Mouse (Mus musculus) embryonic facial prominence, embryonic 14.5 days (tissue): ENCODE measurements around the gene Rbbp4. TPM values are rescaled to one million over a fixed set of nuclear protein-coding genes. Genes with fewer than 3 reads are reported as not detected.

Source experiments
- ATAC-seq: fragments of 200-750 bp; cut with Nextera tagmentation; 2 replicates; pipeline ENCODE4 v1.8.0; 2017; ENCODE audit warnings: low read depth, moderate number of reproducible peaks, moderate TSS enrichment
- DNase-seq: peaks from one replicate; pipeline ENCODE4 v3.0.0-alpha.2; 2015; ENCODE audit warnings: low spot score
- H3K27ac ChIP-seq: fragments of 300-500 bp; sonication (generic); replicated peaks from 2 replicates; pipeline ENCODE4 v1.5.1; 2014; ENCODE audit warnings: low read depth, mild to moderate bottlenecking, low read length, moderate library complexity
- H3K27me3 ChIP-seq: fragments of 300-500 bp; sonication (generic); replicated peaks from 2 replicates; pipeline ENCODE4 v1.6.1; 2014; ENCODE audit warnings: low read length; ENCODE audit not compliant: control insufficient read depth, insufficient read depth
- H3K36me3 ChIP-seq: fragments of 300-500 bp; sonication (generic); 2 replicates; pipeline ENCODE4 v1.6.1; 2014; ENCODE audit warnings: low read length, mixed read lengths; ENCODE audit not compliant: control insufficient read depth, insufficient read depth
- H3K4me1 ChIP-seq: fragments of 300-500 bp; sonication (generic); 2 replicates; pipeline ENCODE4 v1.6.1; 2014; ENCODE audit warnings: antibody characterized with exemption, low read length; ENCODE audit not compliant: control insufficient read depth, insufficient read depth
- H3K4me2 ChIP-seq: fragments of 300-500 bp; sonication (generic); 2 replicates; pipeline ENCODE4 v1.6.1; 2014; ENCODE audit warnings: low read depth, mild to moderate bottlenecking, low read length, moderate library complexity, mixed read lengths
- H3K4me3 ChIP-seq: fragments of 300-500 bp; sonication (generic); 2 replicates; pipeline ENCODE4 v1.5.1; 2014; ENCODE audit warnings: low read depth, mild to moderate bottlenecking, low read length
- H3K9ac ChIP-seq: fragments of 300-500 bp; sonication (generic); 2 replicates; pipeline ENCODE4 v1.6.1; 2014; ENCODE audit warnings: low read depth, mild to moderate bottlenecking, low read length, moderate library complexity, mixed read lengths
- H3K9me3 ChIP-seq: fragments of 300-500 bp; sonication (generic); 2 replicates; pipeline ENCODE4 v1.6.1; 2016; ENCODE audit warnings: low read length; ENCODE audit not compliant: control insufficient read depth
- WGBS: fragments of 180-500 bp; shearing (Covaris S2); extraction: QIAGEN DNeasy Blood & Tissue Kit; methylation state at CpG from one replicate; pipeline ENCODE4 v1.1.7; 2014; 5-methylcytosine and 5-hydroxymethylcytosine counted together
- polyA plus RNA-seq: library from polyadenylated mRNA; unstranded; fragments of >200 nt; fragmentation: Nextera tagmentation; extraction: Ambion mirVana; gene quantifications from 2 replicates; pipeline ENCODE4 v1.2.1, GENCODE M21; 2014

The Rbbp4 gene
- polyA plus RNA-seq, 1 experiment from 2014 or later = 304 TPM

DNA sequence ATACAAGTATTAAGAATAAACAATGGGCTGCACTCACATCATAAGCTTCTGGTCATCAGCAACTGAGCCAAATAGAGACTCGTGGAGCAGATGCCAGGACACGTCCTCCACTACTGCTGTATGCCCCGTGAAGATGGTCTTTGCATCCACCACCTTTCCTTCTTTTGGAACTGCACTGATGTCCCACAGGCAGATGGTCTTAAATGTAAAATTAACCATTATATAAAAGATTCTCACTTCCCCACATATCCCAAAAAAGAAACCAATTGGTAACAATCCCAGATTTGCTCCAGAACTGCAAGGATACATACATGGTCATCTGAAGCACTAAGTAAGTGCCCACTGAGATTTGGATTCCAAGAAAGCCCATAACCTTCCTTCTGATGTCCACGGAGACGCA is 13.1 kb downstream of the Rbbp4 start:
- no peaks in the 10 kb centered on the region for H3K9me3 ChIP-seq

DNA sequence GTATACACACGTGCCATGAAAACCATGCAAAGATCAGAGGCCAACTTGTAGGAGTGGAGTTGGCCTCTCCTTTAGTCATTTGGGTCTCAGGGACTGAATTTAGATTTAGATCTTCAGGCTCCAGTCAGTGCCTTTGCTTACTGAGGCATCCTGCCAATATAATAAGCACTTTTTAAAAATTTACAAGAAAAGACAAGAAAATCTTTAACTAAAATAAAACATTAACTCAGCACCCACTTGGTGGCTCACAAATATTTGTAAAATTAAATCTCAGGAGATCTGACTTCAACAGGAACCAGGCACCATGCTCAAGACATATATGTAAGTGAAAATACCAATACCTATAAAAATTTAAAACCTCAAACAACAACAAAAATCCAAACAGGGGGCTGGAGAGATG is 14.3 kb downstream of the Rbbp4 start:
- DNase-seq = no peak
- Histone ChIP-seq H3K9ac (no peak overlapping the region), H3K27me3 (no peaks in the 10 kb centered on the region), H3K27ac (no peak overlapping the region), H3K4me2 (no peak overlapping the region), H3K4me3 (no peak overlapping the region), H3K36me3 (peaks cover 91% of the 10 kb centered on the region), H3K4me1 (no peaks in the 10 kb centered on the region), H3K9me3 (no peaks in the 10 kb centered on the region)
- 89% methylated on average over 1 of the region's 1 CpGs for WGBS
- ATAC-seq = no peak

More for the DNA sequence above, 13.1 kb downstream of the Rbbp4 start:
- Histone ChIP-seq H3K27me3 (no peaks in the 10 kb centered on the region), H3K4me2 (no peak overlapping the region), H3K36me3 (peaks cover 91% of the 10 kb centered on the region), H3K4me3 (no peak overlapping the region), H3K27ac (no peak overlapping the region), H3K4me1 (no peaks in the 10 kb centered on the region), H3K9ac (no peak overlapping the region)
- ATAC-seq (no peak), DNase-seq (no peak)
- 92% methylated on average over 5 of the region's 5 CpGs for WGBS

DNA sequence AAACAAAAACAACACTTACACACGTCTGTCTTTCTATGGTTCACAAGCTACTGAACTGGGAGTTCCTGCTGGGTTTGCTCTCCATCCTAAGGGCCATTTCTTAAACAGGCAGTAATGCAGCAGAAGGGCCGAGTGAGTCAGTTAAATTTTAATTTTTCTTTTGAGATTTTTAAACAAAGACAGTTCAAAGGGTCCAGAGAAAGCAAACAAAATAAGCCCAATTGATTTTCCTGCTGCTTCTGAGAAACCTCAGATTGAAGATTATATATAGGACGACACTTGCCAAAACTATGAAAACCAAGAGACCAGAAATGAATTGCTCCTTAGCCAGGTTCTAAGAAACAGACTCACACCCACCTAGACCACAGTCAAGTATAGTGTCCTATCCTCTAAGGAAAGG is 21.3 kb downstream of the Rbbp4 start:
- 89% methylated on average over 3 of the region's 3 CpGs for WGBS
- no peak for ATAC-seq

DNA sequence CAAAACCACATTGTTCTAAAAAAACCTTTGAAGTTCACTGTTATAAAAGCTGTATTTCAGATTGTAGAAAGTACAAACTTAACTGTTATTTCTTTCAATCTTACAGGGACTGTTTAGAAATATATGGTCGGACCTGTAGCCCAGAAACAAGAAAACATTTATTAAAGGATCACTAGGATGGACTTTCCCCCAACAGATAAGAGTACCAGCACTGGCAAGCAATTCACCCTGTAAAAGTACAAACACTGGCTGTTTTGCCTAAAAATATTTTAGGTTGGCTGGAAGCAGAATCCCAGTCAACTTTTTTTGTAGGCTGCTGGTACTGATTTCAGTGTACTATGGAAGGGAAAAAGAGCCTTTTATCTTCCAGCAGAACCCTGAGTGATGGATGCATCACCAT is 27.2 kb downstream of the Rbbp4 start:
- H3K4me3 ChIP-seq = no peak overlapping the region
- ATAC-seq = no peak
- no peak overlapping the region for H3K4me2 ChIP-seq
- no peak overlapping the region for H3K27ac ChIP-seq
- no peaks in the 10 kb centered on the region for H3K9me3 ChIP-seq
- no peaks in the 10 kb centered on the region for H3K27me3 ChIP-seq
- H3K36me3 ChIP-seq = peaks cover 74% of the 10 kb centered on the region
- no peak overlapping the region for H3K9ac ChIP-seq
- H3K4me1 ChIP-seq = no peaks in the 10 kb centered on the region
- DNase-seq = no peak
- WGBS = 93% methylated on average over 1 of the region's 1 CpGs

More for the DNA sequence above, 21.3 kb downstream of the Rbbp4 start:
- Histone ChIP-seq H3K27ac (no peak overlapping the region), H3K36me3 (peaks cover 98% of the 10 kb centered on the region), H3K27me3 (no peaks in the 10 kb centered on the region), H3K4me3 (no peak overlapping the region), H3K4me1 (no peaks in the 10 kb centered on the region), H3K4me2 (no peak overlapping the region), H3K9me3 (no peaks in the 10 kb centered on the region), H3K9ac (no peak overlapping the region)
- no peak for DNase-seq

DNA sequence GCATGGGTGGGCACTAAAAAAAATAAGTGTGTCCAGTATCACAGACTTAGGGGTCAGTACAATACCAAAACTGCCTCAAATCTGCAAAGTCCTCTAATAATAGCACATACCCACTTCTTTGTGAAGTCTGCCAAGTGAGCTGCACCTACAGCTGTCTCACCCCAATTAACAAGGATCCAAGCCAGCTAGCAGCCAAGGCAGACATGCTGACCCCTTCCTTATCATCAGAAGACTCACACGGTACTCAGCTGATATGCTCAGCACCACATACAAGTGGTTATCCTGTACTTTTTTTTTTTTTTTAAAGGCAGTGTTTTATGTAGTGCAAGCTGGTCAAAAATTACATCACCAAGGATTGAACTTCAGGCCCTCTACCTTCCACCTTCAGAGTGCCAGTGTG is 30.9 kb downstream of the Rbbp4 start:
- Histone ChIP-seq H3K27ac (no peak overlapping the region), H3K27me3 (no peaks in the 10 kb centered on the region), H3K4me3 (no peak overlapping the region), H3K36me3 (peaks cover 39% of the 10 kb centered on the region), H3K4me1 (no peaks in the 10 kb centered on the region), H3K9me3 (peaks cover 4% of the 10 kb centered on the region; the same call in 1 of the 2 replicates), H3K4me2 (no peak overlapping the region), H3K9ac (no peak overlapping the region)
- 61% methylated on average over 1 of the region's 1 CpGs for WGBS
- ATAC-seq (no peak), DNase-seq (peak; percentile 17)

DNA sequence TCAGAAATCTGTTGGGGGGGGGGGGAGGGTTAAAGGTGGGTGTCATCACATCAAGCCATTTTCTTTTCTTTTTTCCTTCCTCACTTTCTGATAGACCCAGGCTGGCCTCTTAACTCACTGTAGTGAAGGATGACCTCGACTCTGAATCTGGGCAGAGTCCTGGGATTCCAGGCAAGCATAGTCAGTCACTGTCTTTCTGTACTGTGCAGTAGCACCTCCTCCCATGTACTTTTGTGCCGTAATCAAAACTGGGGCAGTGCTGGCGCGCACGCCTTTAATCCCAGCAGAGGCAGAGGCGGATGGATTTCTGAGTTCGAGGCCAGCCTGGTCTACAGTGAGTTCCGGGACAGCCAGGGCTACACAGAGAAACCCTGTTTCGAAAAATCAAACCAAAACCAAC is 31.4 kb downstream of the Rbbp4 start:
- H3K27ac ChIP-seq = no peak overlapping the region; the same call in 1 of the 2 replicates
- no peak for DNase-seq
- peak; percentile 45; the same call in 1 of the 2 replicates for ATAC-seq
- H3K36me3 ChIP-seq = peaks cover 34% of the 10 kb centered on the region
- H3K4me2 ChIP-seq = no peak overlapping the region
- 0 out of 2 replicates have a peak, but pooled peaks cover 2% of the 10 kb centered on the region for H3K4me1 ChIP-seq
- H3K9ac ChIP-seq = no peak overlapping the region
- peaks cover 4% of the 10 kb centered on the region; the same call in 1 of the 2 replicates for H3K9me3 ChIP-seq
- H3K4me3 ChIP-seq = no peak overlapping the region
- no peaks in the 10 kb centered on the region for H3K27me3 ChIP-seq
- WGBS = 78% methylated on average over 9 of the region's 9 CpGs

DNA sequence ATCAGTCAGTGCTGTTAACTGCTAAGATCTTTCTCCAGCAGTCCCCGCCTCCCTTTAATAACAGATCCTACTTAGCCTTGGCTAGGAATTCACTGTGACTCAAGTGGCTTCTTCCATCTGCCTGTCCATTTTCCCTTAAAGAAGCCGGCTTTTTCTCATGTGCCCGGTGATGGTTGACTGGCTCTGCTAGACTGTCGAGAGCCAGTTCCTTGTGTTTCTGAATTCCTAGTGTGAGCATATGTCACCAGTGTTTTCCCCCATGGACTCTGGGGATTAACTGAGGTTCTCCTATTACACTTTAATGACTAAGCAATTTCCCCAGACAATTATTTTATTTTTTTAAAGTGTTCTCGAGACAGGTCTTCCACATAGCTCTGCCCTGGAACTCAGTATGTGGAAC is 31.8 kb downstream of the Rbbp4 start:
- Histone ChIP-seq H3K9ac (no peak overlapping the region), H3K36me3 (peaks cover 30% of the 10 kb centered on the region), H3K27me3 (no peaks in the 10 kb centered on the region), H3K4me1 (peaks cover 4% of the 10 kb centered on the region; the same call in 1 of the 2 replicates), H3K4me2 (no peak overlapping the region), H3K9me3 (peaks cover 4% of the 10 kb centered on the region; the same call in 1 of the 2 replicates), H3K27ac (no peak overlapping the region; the same call in 1 of the 2 replicates), H3K4me3 (no peak overlapping the region)
- WGBS = 55% methylated on average over 5 of the region's 5 CpGs
- ATAC-seq (0 out of 2 replicates have a peak, but pooled peaks have one; percentile 20), DNase-seq (peak; percentile 56)

DNA sequence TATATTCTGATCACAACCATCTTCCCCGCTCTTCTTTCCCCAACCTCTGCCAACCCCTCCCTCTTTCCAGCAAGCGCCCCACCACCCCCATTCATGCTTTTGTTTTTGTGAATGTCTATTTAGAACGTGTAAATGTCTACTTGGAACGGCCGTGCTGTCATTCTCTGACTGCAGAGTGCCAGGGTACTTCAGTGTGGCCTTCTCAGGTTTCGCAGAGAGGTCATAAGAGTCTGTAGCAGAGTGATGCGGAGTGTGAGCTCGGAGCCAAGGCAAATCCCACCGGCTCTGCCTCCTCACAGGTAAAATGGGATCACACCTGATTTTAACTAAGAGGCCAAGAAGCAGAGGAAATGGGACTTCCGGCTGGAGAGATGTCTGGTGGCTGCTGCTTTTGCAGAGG is 36.0 kb downstream of the Rbbp4 start:
- DNase-seq = no peak
- no peak for ATAC-seq
- no peak overlapping the region for H3K27ac ChIP-seq
- H3K4me1 ChIP-seq = peaks cover 10% of the 10 kb centered on the region; the same call in 1 of the 2 replicates
- 38% methylated on average over 10 of the region's 10 CpGs for WGBS
- H3K9me3 ChIP-seq = peaks cover 4% of the 10 kb centered on the region; the same call in 1 of the 2 replicates
- H3K4me3 ChIP-seq = no peak overlapping the region
- H3K4me2 ChIP-seq = no peak overlapping the region
- H3K9ac ChIP-seq = no peak overlapping the region
- H3K27me3 ChIP-seq = no peaks in the 10 kb centered on the region
- H3K36me3 ChIP-seq = no peaks in the 10 kb centered on the region

DNA sequence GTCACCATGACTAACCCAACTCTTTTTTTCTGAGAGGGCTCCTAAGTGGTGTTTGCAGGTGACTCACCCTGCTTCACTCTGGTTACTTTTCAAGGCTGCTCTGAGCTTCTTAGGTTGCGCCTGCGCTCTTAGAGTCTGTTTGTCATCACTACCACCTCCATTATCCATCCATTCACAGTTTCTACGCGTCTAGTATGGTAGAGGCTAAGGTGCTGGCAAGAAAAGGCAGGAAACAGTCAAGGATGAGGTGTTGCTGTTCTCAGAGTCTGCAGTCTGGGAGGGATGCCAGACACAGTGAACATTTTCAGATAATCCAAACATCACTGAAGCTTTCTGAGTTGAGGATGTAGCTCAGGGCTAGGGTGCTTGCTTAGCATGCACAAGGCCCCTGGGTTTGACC is 37.4 kb downstream of the Rbbp4 start:
- no peak overlapping the region for H3K4me3 ChIP-seq
- peak; percentile 46 for DNase-seq

More for the DNA sequence above, 37.4 kb downstream of the Rbbp4 start:
- 74% methylated on average over 4 of the region's 4 CpGs for WGBS
- Histone ChIP-seq H3K9ac (no peak overlapping the region), H3K27ac (no peak overlapping the region), H3K36me3 (no peaks in the 10 kb centered on the region), H3K4me1 (peaks cover 16% of the 10 kb centered on the region), H3K9me3 (peaks cover 4% of the 10 kb centered on the region; the same call in 1 of the 2 replicates), H3K27me3 (no peaks in the 10 kb centered on the region; the same call in 1 of the 2 replicates), H3K4me2 (no peak overlapping the region)
- peak; percentile 4; the same call in 1 of the 2 replicates for ATAC-seq
